Mouse (Mus musculus) effector memory CD4-positive, alpha-beta T cell, adult 5 months (primary cell): ENCODE data around the gene Rdh12. TPM values are rescaled to one million over a fixed set of nuclear protein-coding genes. Genes with fewer than 3 reads are reported as not detected.

Source experiments
- polyA plus RNA-seq: library from polyadenylated mRNA; unstranded; fragments of 100-300 nt; shearing (Covaris generic); gene quantifications from one replicate; pipeline ENCODE4 v1.2.1, GENCODE M21; 2017

Rdh12 gene
- 6.9 TPM for polyA plus RNA-seq

GRCm38 (mm10) chr12:79208703-79209464 is at the start of gene Rdh12:
Rdh12 (plus strand) TSS chr12:79208914.

GRCm38 (mm10) chr12:79172019-79172941 is 36.4 kb upstream of the Rdh12 start, which contains the start of gene Vti1b:
Vti1b (minus strand) TSS chr12:79172667.

GRCm38 (mm10) chr12:79192193-79192592 is 16.5 kb upstream of the Rdh12 start, which contains the start of gene Rdh11:
Rdh11 (minus strand) TSS chr12:79192293.

Other genes with a start within 250 kb of the Rdh12 start
- 17.4 TPM for gene Tmem229b, start 201.3 kb upstream of the Rdh12 start, polyA plus RNA-seq
- not detected for gene Plekhh1, start 179.8 kb upstream of the Rdh12 start, polyA plus RNA-seq
- gene Pigh, start 119.3 kb upstream of the Rdh12 start, polyA plus RNA-seq, result 4.5 TPM
- gene Arg2, start 78.1 kb upstream of the Rdh12 start, polyA plus RNA-seq, result 0.52 TPM
- 107 TPM for gene Vti1b, start 36.2 kb upstream of the Rdh12 start, polyA plus RNA-seq
- 21.1 TPM for gene Rdh11, start 16.6 kb upstream of the Rdh12 start, polyA plus RNA-seq
- gene Zfyve26, start 87.4 kb downstream of the Rdh12 start, polyA plus RNA-seq, result 21.4 TPM
- gene Rad51b, start 88.4 kb downstream of the Rdh12 start, polyA plus RNA-seq, result 0.67 TPM